ENCODE assay signal across 10 mouse cellular contexts in the genomic region with DNA sequence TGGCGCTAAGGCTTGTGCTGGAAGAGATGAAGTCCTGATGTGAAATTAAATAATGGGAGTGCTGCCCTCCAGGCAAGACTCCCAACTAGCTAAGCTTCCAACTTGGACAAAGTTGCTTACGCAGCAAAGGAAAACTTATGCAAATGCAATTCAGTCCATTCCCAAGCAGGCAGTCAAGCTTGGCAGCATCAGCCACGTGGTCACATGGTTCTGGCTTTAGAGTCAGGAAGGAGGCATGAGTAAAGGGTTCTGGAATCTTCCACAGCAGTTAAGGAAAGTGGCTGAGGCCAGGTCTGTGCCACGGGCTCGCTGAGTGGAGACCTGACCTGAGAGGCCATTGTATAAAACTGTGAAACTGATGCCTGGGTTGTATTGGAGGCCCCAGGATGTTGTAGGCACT. TPM values are rescaled to one million over a fixed set of nuclear protein-coding genes. Genes with fewer than 3 reads are reported as not detected.
DNase-seq lines count a peak whose midpoint lies in the region; ATAC-seq and TF ChIP-seq lines count a peak whose summit lies in the region.
"Had no signal": no experiment of that assay in that cellular context is flagged by ENCODE, and none has a peak within 500 bp of the region (broad histone marks: within the 10 kb centered on the region; RNA-seq: fewer than 3 reads in every experiment).

No protein-coding gene starts in this region.

- no peak for ATAC-seq in cerebellum, adult (ENCODE audit: insufficient number of reproducible peaks, low FRiP score, low TSS enrichment)
- ATAC-seq: liver, embryonic 12.5 days had no signal

- peak; percentile 35 for DNase-seq in adrenal gland, postnatal 14 days
- no peak for DNase-seq in adrenal gland, postnatal 4 days (ENCODE audit: low spot score in 2 of 2)
- DNase-seq in layer of hippocampus, postnatal 14 days (ENCODE audit: low spot score in 2 of 2) = peak; percentile 26 to 55
- DNase-seq in layer of hippocampus, adult 11-12 months (ENCODE audit: low spot score) = no peak
- DNase-seq in brain, embryonic 14.5 days (ENCODE audit: low read depth) = peak; percentile 63
- peak; percentile 83 for DNase-seq in kidney, postnatal 14 days
- DNase-seq in ovary, postnatal 14 days (ENCODE audit: low spot score) = no peak
- DNase-seq: thymus, postnatal 14 days had no signal

- TF ChIP-seq CTCF in brain, embryonic 14.5 days (IDR thresholded peaks at IDR 0.05; ENCODE audit: borderline replicate concordance, extremely low read depth, insufficient read depth, insufficient read length) = no peak

- no peak for TF ChIP-seq POLR2A in brain, embryonic 14.5 days (IDR thresholded peaks at IDR 0.05; ENCODE audit: borderline replicate concordance, extremely low read depth, insufficient read depth, insufficient read length, poor library complexity, severe bottlenecking)

RNA-seq across cellular contexts. Expression of gene P4ha1, which starts 37.6 kb away (rescaled TPM):
- total RNA-seq in adrenal gland, postnatal 14 days (2021) = 25.8 and 37.1 TPM in 2 replicates
- 10 to 100 TPM; 22.9 to 25.0 TPM for total RNA-seq in adrenal gland, postnatal 4 days (2021)
- total RNA-seq in layer of hippocampus, postnatal 14 days (2021) = 10 to 100 TPM; 33.5 to 39.5 TPM
- 16.0 and 21.0 TPM in 2 replicates for polyA plus RNA-seq in brain, embryonic 14.5 days (2012; rRNA removed)

Comparison
In these comparisons a context has a peak if more than half of its experiments do, and no peak if none do; other contexts are left out.
1. DNase-seq: peak in adrenal gland, postnatal 14 days (single experiment), layer of hippocampus, postnatal 14 days (2 of 2), brain, embryonic 14.5 days (single experiment) and kidney, postnatal 14 days (single experiment); none in adrenal gland, postnatal 4 days (0 of 2), layer of hippocampus, adult 11-12 months (single experiment) and ovary, postnatal 14 days (single experiment).